Mouse (Mus musculus) spleen, adult 2 months (tissue): Measurements from ENCODE around the gene Ly6g6e. TPM values are rescaled to one million over a fixed set of nuclear protein-coding genes. Genes with fewer than 3 reads are reported as not detected.

Source experiments
- DNase-seq, 2 experiments: peaks; one replicate each; pipeline versions ENCODE4 v3.0.0 to v3.0.0-alpha.2; 2012 to 2021; ENCODE audit warnings: low spot score in 2 of 2, low read depth in 1 of 2
- H3K27ac ChIP-seq: fragments of 200-500 bp; 2 replicates; pipeline ENCODE4 v1.5.1; 2012; ENCODE audit warnings: low read length, inconsistent platforms; ENCODE audit not compliant: insufficient read depth
- H3K27me3 ChIP-seq: fragments of 200-500 bp; 2 replicates; pipeline ENCODE4 v1.6.1; 2012; ENCODE audit warnings: mild to moderate bottlenecking, moderate library complexity, low read length, inconsistent platforms; ENCODE audit not compliant: control insufficient read depth, insufficient read depth
- H3K36me3 ChIP-seq: fragments of 200-500 bp; 2 replicates; pipeline ENCODE4 v1.6.1; 2012; ENCODE audit warnings: mild to moderate bottlenecking, low read length, inconsistent platforms; ENCODE audit not compliant: control insufficient read depth, insufficient read depth
- H3K4me1 ChIP-seq: fragments of 200-500 bp; 2 replicates; pipeline ENCODE4 v1.6.1; 2011; ENCODE audit warnings: inconsistent platforms; ENCODE audit not compliant: control insufficient read depth, insufficient read depth, insufficient read length
- H3K4me3 ChIP-seq: fragments of 200-500 bp; 2 replicates; pipeline ENCODE4 v1.5.1; 2011; ENCODE audit warnings: mild to moderate bottlenecking, inconsistent platforms; ENCODE audit not compliant: insufficient read depth, insufficient read length; ENCODE audit errors: extremely low read depth
- CTCF ChIP-seq: fragments of 200-500 bp; IDR thresholded peaks from 2 replicates; pipeline ENCODE4 v1.5.1; 2011; ENCODE audit warnings: mild to moderate bottlenecking, inconsistent platforms; ENCODE audit not compliant: insufficient read depth, insufficient read length, insufficient replicate concordance; ENCODE audit errors: extremely low read depth
- POLR2A ChIP-seq: fragments of 200-500 bp; IDR thresholded peaks from 2 replicates; pipeline ENCODE4 v1.6.1; 2011; ENCODE audit warnings: low read depth, low read length, inconsistent platforms
- WGBS: fragments of 180-500 bp; shearing (Covaris S2); methylation state at CpG from one replicate; pipeline ENCODE4 v1.1.7; 2018; 5-methylcytosine and 5-hydroxymethylcytosine counted together
- polyA plus RNA-seq: library from polyadenylated mRNA; depleted of rRNA; stranded (reverse); fragments of >200 nt; gene quantifications from 2 replicates; pipeline ENCODE4 v1.2.3, GENCODE M21; 2012; rRNA removed

The Ly6g6e gene
- polyA plus RNA-seq, result 0.31 and 0.39 TPM in 2 replicates

- H3K27me3 ChIP-seq, result no peaks in the 10 kb centered on the region
- H3K27ac ChIP-seq, result no peak within 1 kb of the TSS
- no peaks in the 10 kb centered on the region for H3K36me3 ChIP-seq
- TF ChIP-seq CTCF, result no peak
- no peak for TF ChIP-seq POLR2A
- no peaks in the 10 kb centered on the region; the same call in 1 of the 2 replicates for H3K4me1 ChIP-seq
- no peak within 1 kb of the TSS; the same call in 1 of the 2 replicates for H3K4me3 ChIP-seq
- no peak for DNase-seq
- WGBS, result 66% methylated on average over 10 of the region's 10 CpGs
These were observed at the start of gene Ly6g6e for GRCm38 (mm10) chr17:35076507-35077176. Gene Ly6g6e (plus strand): TSS chr17:35076902.

GRCm38 (mm10) chr17:35027277-35028068, 49.2 kb upstream of the Ly6g6e start, which contains the start of gene Sapcd1:
Gene Sapcd1 (minus strand): TSS chr17:35028016.
- 31% methylated on average over 13 of the region's 13 CpGs for WGBS
- Histone ChIP-seq H3K27ac (peak within 1 kb of the TSS; percentile 56), H3K27me3 (no peaks in the 10 kb centered on the region), H3K4me3 (no peak within 1 kb of the TSS), H3K36me3 (no peaks in the 10 kb centered on the region), H3K4me1 (peaks cover 33% of the 10 kb centered on the region)
- no peak for DNase-seq
- peak; percentile 7; the same call in 1 of the 2 replicates for TF ChIP-seq CTCF
- no peak for TF ChIP-seq POLR2A

- 36% methylated on average over 2 of the region's 2 CpGs for WGBS
- H3K4me1 ChIP-seq, result peaks cover 34% of the 10 kb centered on the region
- no peaks in the 10 kb centered on the region for H3K36me3 ChIP-seq
- H3K4me3 ChIP-seq, result no peak overlapping the region
- TF ChIP-seq POLR2A, result no peak
- TF ChIP-seq CTCF, result no peak
- H3K27me3 ChIP-seq, result no peaks in the 10 kb centered on the region
- no peak overlapping the region for H3K27ac ChIP-seq
- DNase-seq, result no peak
These were observed 48.4 kb upstream of the Ly6g6e start for GRCm38 (mm10) chr17:35028315-35028714.

GRCm38 (mm10) chr17:35029691-35030532, 46.8 kb upstream of the Ly6g6e start:
- Histone ChIP-seq H3K4me3 (peak overlapping the region; percentile 7; the same call in 1 of the 2 replicates), H3K36me3 (no peaks in the 10 kb centered on the region), H3K27ac (no peak overlapping the region), H3K4me1 (peaks cover 25% of the 10 kb centered on the region; the same call in 1 of the 2 replicates), H3K27me3 (no peaks in the 10 kb centered on the region)
- WGBS, result 17% methylated on average over 19 of the region's 19 CpGs
- DNase-seq, result peak in 1 of 2 experiments; percentile 43
- TF ChIP-seq CTCF (peak; percentile 69; the same call in 1 of the 2 replicates), POLR2A (no peak)

GRCm38 (mm10) chr17:35031272-35031671, 45.4 kb upstream of the Ly6g6e start:
- TF ChIP-seq CTCF (no peak), POLR2A (no peak)
- Histone ChIP-seq H3K27me3 (no peaks in the 10 kb centered on the region), H3K4me3 (no peak overlapping the region), H3K27ac (no peak overlapping the region), H3K4me1 (peaks cover 23% of the 10 kb centered on the region; the same call in 1 of the 2 replicates), H3K36me3 (no peaks in the 10 kb centered on the region)
- DNase-seq, result no peak
- 88% methylated on average over 11 of the region's 11 CpGs for WGBS

GRCm38 (mm10) chr17:35031880-35032279, 44.8 kb upstream of the Ly6g6e start:
- Histone ChIP-seq H3K36me3 (no peaks in the 10 kb centered on the region), H3K27me3 (no peaks in the 10 kb centered on the region), H3K4me1 (peaks cover 23% of the 10 kb centered on the region; the same call in 1 of the 2 replicates), H3K27ac (no peak overlapping the region), H3K4me3 (no peak overlapping the region)
- no peak for TF ChIP-seq CTCF
- TF ChIP-seq POLR2A, result no peak
- DNase-seq, result no peak
- 75% methylated on average over 7 of the region's 7 CpGs for WGBS
